Mouse (Mus musculus) erythroblast, embryonic 14.5 days (primary cell): ENCODE results near the gene Tnfaip1.

Experiments used
- GATA1 ChIP-seq: IDR thresholded peaks from 2 replicates; pipeline ENCODE4 v1.6.1; 2012; ENCODE audit warnings: low read length, inconsistent platforms, mixed read lengths
- TAL1 ChIP-seq: IDR thresholded peaks from 3 replicates; pipeline ENCODE4 v1.6.1; 2012; ENCODE audit warnings: low read length, inconsistent platforms, mixed read lengths

DNA sequence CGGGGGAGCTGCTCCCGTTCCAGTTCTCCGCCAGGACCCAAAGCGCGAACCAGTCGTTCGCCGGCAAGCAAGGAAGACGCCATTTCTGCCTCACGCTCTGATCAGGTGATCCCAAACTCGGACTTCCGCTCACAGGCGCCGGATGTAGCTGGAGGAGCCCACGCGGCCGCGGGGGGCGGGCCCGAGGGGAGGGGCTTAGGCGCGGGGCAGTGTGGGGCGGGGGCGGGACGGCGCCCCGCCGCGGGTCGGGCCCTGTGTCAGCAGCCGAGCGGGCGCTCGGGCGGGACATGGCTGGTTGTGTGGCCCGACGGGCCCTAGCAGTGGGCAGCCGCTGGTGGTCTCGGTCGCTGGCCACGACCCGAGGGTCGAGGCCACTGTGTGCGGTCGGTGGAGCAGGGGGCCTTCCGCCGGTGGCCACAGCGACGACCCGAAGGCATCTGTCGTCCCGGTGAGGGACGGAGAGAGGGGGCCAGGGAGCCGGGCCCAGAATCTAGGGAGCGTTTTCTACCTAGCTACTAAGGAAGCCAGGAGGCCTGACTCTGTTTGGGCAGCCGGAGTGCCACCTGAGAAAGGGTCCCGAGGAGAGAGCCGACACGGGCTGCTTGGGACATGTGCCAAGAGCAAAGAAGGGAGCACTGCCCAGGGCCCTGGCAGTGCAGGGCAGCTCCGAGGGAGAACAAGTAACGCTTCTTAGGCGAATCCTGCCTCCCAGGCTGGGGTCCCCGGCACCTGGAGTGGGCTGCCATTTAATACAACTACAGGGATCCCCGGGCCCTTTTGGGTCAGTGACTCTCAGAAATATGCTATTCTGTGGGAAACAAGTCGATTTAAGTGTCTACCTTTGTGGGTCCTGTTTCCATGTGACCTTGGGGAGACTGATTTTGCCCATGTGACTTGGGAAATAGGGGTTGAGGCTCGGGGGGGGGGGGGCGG lies 23.8 kb downstream of the Tnfaip1 start, which contains the start of the genes Tmem199 and Poldip2:
- no peak for TF ChIP-seq GATA1
- TF ChIP-seq TAL1, result no peak
